1 mouse cellular context compared by ENCODE assay signal in the genomic region with DNA sequence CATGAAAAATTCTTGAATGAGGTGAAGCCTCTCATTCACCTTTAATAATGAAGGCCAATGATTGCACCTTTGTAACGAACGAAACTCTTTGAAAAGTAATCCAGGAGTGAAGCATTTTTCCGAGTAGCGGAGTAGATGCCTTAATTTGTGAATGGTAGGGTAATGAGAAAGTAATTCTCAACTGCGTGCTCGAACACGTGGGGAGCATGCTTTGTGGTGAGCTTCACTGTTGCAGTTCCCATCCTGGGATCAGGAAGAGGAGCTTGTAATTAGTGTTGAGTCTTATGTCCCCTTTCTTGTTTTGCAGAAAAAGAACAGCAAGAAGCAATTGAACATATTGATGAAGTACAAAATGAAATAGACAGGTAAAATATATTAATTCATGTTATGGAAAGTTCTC.
A peak's percentile ranks its signal among the peaks of the same experiment; 100 is the strongest.
TF ChIP-seq lines count a peak whose summit lies in the region.

No protein-coding gene starts in this region.

TF ChIP-seq in CH12.LX, 34 proteins besides CTCF, POLR2A, EP300 and RAD21 (continued from another document):
- TF ChIP-seq GABPA (IDR thresholded peaks at IDR 0.05; ENCODE audit: insufficient replicate concordance, low read depth, low read length) (no peak), JUND (conservative IDR thresholded peaks at IDR 0.05; ENCODE audit: low read depth, low read length) (no peak), ZC3H11A (IDR thresholded peaks at IDR 0.05; ENCODE audit: low read depth, low read length) (no peak), NELFE (IDR thresholded peaks at IDR 0.05; ENCODE audit: low read depth, low read length) (no peak), TCF12 (IDR thresholded peaks at IDR 0.05; ENCODE audit: low read depth, low read length) (no peak), MAFK (IDR thresholded peaks at IDR 0.05; ENCODE audit: insufficient replicate concordance, low read length) (no peak), CHD1 (IDR thresholded peaks at IDR 0.05; ENCODE audit: low read depth, low read length) (no peak; the same call in none of the 2 replicates), CHD2 (IDR thresholded peaks at IDR 0.05; ENCODE audit: low read length) (no peak), ETS1 (conservative IDR thresholded peaks at IDR 0.05; ENCODE audit: low read depth, low read length) (no peak), BHLHE40 (IDR thresholded peaks at IDR 0.05; ENCODE audit: low read depth, low read length) (peak; percentile 69; the same call in 1 of the 2 replicates), JUN (IDR thresholded peaks at IDR 0.05; ENCODE audit: insufficient read depth, low read depth, low read length) (no peak), MAX (IDR thresholded peaks at IDR 0.05; ENCODE audit: low read length) (peak; percentile 96), NRF1 (IDR thresholded peaks at IDR 0.05; ENCODE audit: low read depth, low read length) (no peak), RCOR1 (conservative IDR thresholded peaks at IDR 0.05; ENCODE audit: low read depth, low read length) (no peak), E2F4 (IDR thresholded peaks at IDR 0.05; ENCODE audit: insufficient replicate concordance, low read depth, low read length) (no peak), ELF1 (IDR thresholded peaks at IDR 0.05; ENCODE audit: low read depth, low read length) (no peak), IRF4 (IDR thresholded peaks at IDR 0.05; ENCODE audit: low read depth, low read length) (no peak), HCFC1 (IDR thresholded peaks at IDR 0.05; ENCODE audit: low read depth, low read length) (no peak), SMC3 (IDR thresholded peaks at IDR 0.05; ENCODE audit: low read depth, low read length) (no peak)
